Mouse (Mus musculus) bone marrow, adult 2 months (tissue): Measurements from ENCODE around the gene Vill. TPM values are rescaled to one million over a fixed set of nuclear protein-coding genes. Genes with fewer than 3 reads are reported as not detected.

Experiments used
- H3K27ac ChIP-seq: fragments of 200-500 bp; 2 replicates; pipeline ENCODE4 v1.5.1; 2012; ENCODE audit warnings: low read depth, mild to moderate bottlenecking, control low read depth, inconsistent platforms, low read length; ENCODE audit not compliant: control insufficient read depth, poor library complexity, insufficient read depth
- H3K4me1 ChIP-seq: fragments of 200-500 bp; 2 replicates; pipeline ENCODE4 v1.6.1; 2011; ENCODE audit warnings: low read length; ENCODE audit not compliant: control insufficient read depth, insufficient read depth
- H3K4me3 ChIP-seq: fragments of 200-500 bp; replicated peaks from 2 replicates; pipeline ENCODE3; 2011; ENCODE audit warnings: mild to moderate bottlenecking, low read depth, low read length, control low read depth; ENCODE audit not compliant: control insufficient read depth
- CTCF ChIP-seq: fragments of 200-500 bp; IDR thresholded peaks from 2 replicates; pipeline ENCODE4 v1.5.1; 2011; ENCODE audit warnings: low read length, control low read depth; ENCODE audit not compliant: control insufficient read depth, insufficient read depth
- POLR2A ChIP-seq: fragments of 200-500 bp; IDR thresholded peaks from 2 replicates; pipeline ENCODE4 v1.6.1; 2011; ENCODE audit warnings: low read depth, mild to moderate bottlenecking, control low read depth, low read length, borderline replicate concordance; ENCODE audit not compliant: control insufficient read depth
- WGBS: fragments of 180-500 bp; shearing (Covaris S2); methylation state at CpG from one replicate; pipeline ENCODE4 v1.1.7; 2018; 5-methylcytosine and 5-hydroxymethylcytosine counted together
- polyA plus RNA-seq: library from polyadenylated mRNA; stranded (reverse); fragments of >200 nt; gene quantifications from 2 replicates; pipeline ENCODE4 v1.2.4, GENCODE M21; 2011; ENCODE audit warnings: low replicate concordance; ENCODE audit not compliant: missing spikeins, insufficient read depth, insufficient read length

Gene Vill
- polyA plus RNA-seq, 1 experiment: 35.2 TPM

GRCm38 (mm10) chr9:119092473-119093418, 40.2 kb downstream of the Vill start:
- Histone ChIP-seq H3K27ac (no peak overlapping the region), H3K4me1 (no peaks in the 10 kb centered on the region), H3K4me3 (no peak overlapping the region)
- 5% methylated on average over 45 of the region's 45 CpGs for WGBS
- TF ChIP-seq POLR2A (no peak), CTCF (no peak)

GRCm38 (mm10) chr9:119093419-119094295, 41.1 kb downstream of the Vill start, which contains the start of gene Plcd1:
Gene Plcd1, minus strand, starts transcription at chr9:119093502.
- TF ChIP-seq CTCF (no peak), POLR2A (no peak)
- Histone ChIP-seq H3K4me1 (no peaks in the 10 kb centered on the region), H3K4me3 (no peak within 1 kb of the TSS), H3K27ac (no peak within 1 kb of the TSS)
- 13% methylated on average over 45 of the region's 45 CpGs for WGBS

- 66% methylated on average over 13 of the region's 13 CpGs for WGBS
- TF ChIP-seq POLR2A (no peak), CTCF (no peak)
- Histone ChIP-seq H3K4me1 (no peaks in the 10 kb centered on the region), H3K27ac (no peak overlapping the region), H3K4me3 (no peak overlapping the region)
Measured at GRCm38 (mm10) chr9:119094462-119095109, 42.0 kb downstream of the Vill start.

- WGBS: 25% methylated on average over 15 of the region's 15 CpGs
- TF ChIP-seq CTCF: no peak
- no peak for TF ChIP-seq POLR2A
- H3K4me3 ChIP-seq: no peak overlapping the region
- no peak overlapping the region for H3K27ac ChIP-seq
- no peaks in the 10 kb centered on the region for H3K4me1 ChIP-seq
Measured at GRCm38 (mm10) chr9:119100177-119100898, 47.8 kb downstream of the Vill start.

- no peak within 1 kb of the TSS for H3K27ac ChIP-seq
- WGBS: 4% methylated on average over 44 of the region's 44 CpGs
- no peaks in the 10 kb centered on the region for H3K4me1 ChIP-seq
- TF ChIP-seq CTCF: no peak
- 0 out of 2 replicates have a peak, but pooled peaks have one; percentile 16 for TF ChIP-seq POLR2A
- H3K4me3 ChIP-seq: peak within 1 kb of the TSS; percentile 67
Measured at GRCm38 (mm10) chr9:119101992-119102782, 49.6 kb downstream of the Vill start, which contains the start of gene Dlec1. Gene Dlec1, plus strand, starts transcription at chr9:119102478.

- TF ChIP-seq CTCF: no peak
- peak overlapping the region; percentile 67 for H3K4me3 ChIP-seq
- no peaks in the 10 kb centered on the region for H3K4me1 ChIP-seq
- WGBS: 3% methylated on average over 19 of the region's 19 CpGs
- no peak overlapping the region for H3K27ac ChIP-seq
Measured at GRCm38 (mm10) chr9:119102783-119103113, 50.2 kb downstream of the Vill start.

GRCm38 (mm10) chr9:119107566-119107965, 55.0 kb downstream of the Vill start:
- Histone ChIP-seq H3K27ac (no peak overlapping the region), H3K4me1 (no peaks in the 10 kb centered on the region), H3K4me3 (no peak overlapping the region)
- TF ChIP-seq POLR2A (no peak), CTCF (peak; percentile 48)
- WGBS: 83% methylated on average over 4 of the region's 4 CpGs
